ENCODE assay signal across 21 mouse cellular contexts in genomic region chr7:66138878-66139277, GRCm38 (mm10). TPM values are rescaled to one million over a fixed set of nuclear protein-coding genes. Genes with fewer than 3 reads are reported as not detected.
A peak's percentile ranks its signal among the peaks of the same experiment; 100 is the strongest.
DNase-seq lines count a peak whose midpoint lies in the region; ATAC-seq and TF ChIP-seq lines count a peak whose summit lies in the region.
"Had no signal": no experiment of that assay in that cellular context is flagged by ENCODE, and none has a peak within 500 bp of the region (broad histone marks: within the 10 kb centered on the region; RNA-seq: fewer than 3 reads in every experiment).

No protein-coding gene starts in this region.

- no peaks in the 10 kb centered on the region for H3K9me3 ChIP-seq in liver, embryonic 11.5 days (ENCODE audit: control insufficient read depth, low read length)
- H3K9me3 ChIP-seq in liver, postnatal 0 days (ENCODE audit: low read length), result no peaks in the 10 kb centered on the region
- no peaks in the 10 kb centered on the region for H3K9me3 ChIP-seq in lung, embryonic 15.5 days
- no peaks in the 10 kb centered on the region for H3K9me3 ChIP-seq in liver, embryonic 13.5 days (replicated peaks)
- no peaks in the 10 kb centered on the region for H3K9me3 ChIP-seq in liver, embryonic 14.5 days (ENCODE audit: control insufficient read depth, low read length)
- H3K9me3 ChIP-seq: embryonic facial prominence, embryonic 10.5 days; embryonic facial prominence, embryonic 12.5 days; forebrain, embryonic 13.5 days; forebrain, embryonic 15.5 days had no signal

- H3K4me2 ChIP-seq in liver, embryonic 11.5 days, result no peak overlapping the region
- H3K4me2 ChIP-seq in liver, postnatal 0 days (ENCODE audit: low read depth, low read length), result no peak overlapping the region
- no peak overlapping the region for H3K4me2 ChIP-seq in lung, embryonic 15.5 days
- H3K4me2 ChIP-seq in liver, embryonic 13.5 days, result no peak overlapping the region
- no peak overlapping the region for H3K4me2 ChIP-seq in liver, embryonic 14.5 days (ENCODE audit: low read depth)
- H3K4me2 ChIP-seq: embryonic facial prominence, embryonic 12.5 days; forebrain, embryonic 13.5 days; forebrain, embryonic 15.5 days had no signal

- H3K27me3 ChIP-seq in liver, embryonic 11.5 days (replicated peaks; ENCODE audit: control insufficient read depth, insufficient read depth, low read length), result no peaks in the 10 kb centered on the region
- no peaks in the 10 kb centered on the region for H3K27me3 ChIP-seq in liver, postnatal 0 days (ENCODE audit: insufficient read depth, low read length)
- no peaks in the 10 kb centered on the region for H3K27me3 ChIP-seq in lung, embryonic 15.5 days
- no peaks in the 10 kb centered on the region for H3K27me3 ChIP-seq in liver, embryonic 13.5 days
- no peaks in the 10 kb centered on the region for H3K27me3 ChIP-seq in liver, embryonic 14.5 days (ENCODE audit: control insufficient read depth, insufficient read depth, low read length)
- H3K27me3 ChIP-seq: embryonic facial prominence, embryonic 12.5 days; forebrain, embryonic 13.5 days; forebrain, embryonic 15.5 days had no signal

- TF ChIP-seq EP300 in liver, postnatal 0 days (IDR thresholded peaks at IDR 0.05; ENCODE audit: low read depth), result no peak
- TF ChIP-seq EP300 in liver, embryonic 14.5 days (IDR thresholded peaks at IDR 0.05; ENCODE audit: low read depth), result no peak

- no peak overlapping the region for H3K9ac ChIP-seq in liver, embryonic 11.5 days (ENCODE audit: low read depth, low read length)
- no peak overlapping the region for H3K9ac ChIP-seq in liver, postnatal 0 days (replicated peaks)
- no peak overlapping the region for H3K9ac ChIP-seq in lung, embryonic 15.5 days
- no peak overlapping the region; the same call in 1 of the 2 replicates for H3K9ac ChIP-seq in liver, embryonic 13.5 days
- H3K9ac ChIP-seq in liver, embryonic 14.5 days (replicated peaks), result no peak overlapping the region
- H3K9ac ChIP-seq: embryonic facial prominence, embryonic 12.5 days; forebrain, embryonic 13.5 days; forebrain, embryonic 15.5 days had no signal

- 72% methylated on average over 5 of the region's 5 CpGs for whole genome bisulfite sequencing in liver, embryonic 11.5 days
- 69% methylated on average over 5 of the region's 5 CpGs for WGBS in liver, postnatal 0 days (ENCODE audit: insufficient replicate concordance)
- 84% methylated on average over 5 of the region's 5 CpGs for WGBS in lung, embryonic 15.5 days
- 83% methylated on average over 5 of the region's 5 CpGs for WGBS in lung, adult 2 months
- WGBS in liver, embryonic 13.5 days (ENCODE audit: insufficient replicate concordance), result 47% methylated on average over 5 of the region's 5 CpGs
- WGBS in liver, embryonic 14.5 days (ENCODE audit: insufficient replicate concordance), result 43% methylated on average over 5 of the region's 5 CpGs

- H3K4me3 ChIP-seq in liver, embryonic 11.5 days (ENCODE audit: low read depth, low read length), result no peak overlapping the region
- no peak overlapping the region for H3K4me3 ChIP-seq in liver, postnatal 0 days (ENCODE audit: low read depth, low read length)
- no peak overlapping the region for H3K4me3 ChIP-seq in lung, embryonic 15.5 days
- H3K4me3 ChIP-seq in lung, adult 2 months (replicated peaks; ENCODE audit: extremely low read depth, low read depth, low read length), result no peak overlapping the region
- H3K4me3 ChIP-seq in liver, embryonic 13.5 days (replicated peaks), result no peak overlapping the region
- no peak overlapping the region for H3K4me3 ChIP-seq in liver, embryonic 14.5 days (ENCODE audit: insufficient read depth in 1 of 2, low read depth in 2 of 2, low read length in 2 of 2)
- H3K4me3 ChIP-seq: embryonic facial prominence, embryonic 10.5 days; embryonic facial prominence, embryonic 12.5 days; forebrain, embryonic 13.5 days; forebrain, embryonic 15.5 days had no signal

- no peak for TF ChIP-seq CTCF in liver, postnatal 0 days (IDR thresholded peaks at IDR 0.05; ENCODE audit: low read depth)
- no peak for TF ChIP-seq CTCF in lung, adult 2 months (IDR thresholded peaks at IDR 0.05; ENCODE audit: insufficient read depth, low read length)
- no peak for TF ChIP-seq CTCF in liver, embryonic 14.5 days (IDR thresholded peaks at IDR 0.05; ENCODE audit: low read depth)

- ATAC-seq in liver, embryonic 11.5 days (replicated peaks; ENCODE audit: low FRiP score), result peak; percentile 69; the same call in 1 of the 2 replicates
- ATAC-seq in liver, postnatal 0 days, result no peak
- ATAC-seq in lung, embryonic 15.5 days (ENCODE audit: borderline replicate concordance, extremely low read depth, low FRiP score, low TSS enrichment), result no peak
- ATAC-seq in liver, embryonic 13.5 days (ENCODE audit: low read depth), result peak; percentile 67
- peak; percentile 38; the same call in 1 of the 2 replicates for ATAC-seq in liver, embryonic 14.5 days (ENCODE audit: insufficient read depth)
- ATAC-seq: forebrain, embryonic 13.5 days; forebrain, embryonic 15.5 days had no signal

- no peak for TF ChIP-seq POLR2A in lung, adult 2 months (IDR thresholded peaks at IDR 0.05; ENCODE audit: borderline replicate concordance, extremely low read depth, low read depth, low read length)

- peaks cover 44% of the 10 kb centered on the region for H3K4me1 ChIP-seq in liver, embryonic 11.5 days (replicated peaks; ENCODE audit: control insufficient read depth, insufficient read depth, low read length)
- H3K4me1 ChIP-seq in liver, postnatal 0 days (ENCODE audit: insufficient read depth), result peaks cover 35% of the 10 kb centered on the region
- peaks cover 68% of the 10 kb centered on the region for H3K4me1 ChIP-seq in lung, embryonic 15.5 days
- H3K4me1 ChIP-seq in lung, adult 2 months (ENCODE audit: control insufficient read depth, insufficient read depth, low read length), result peaks cover 20% of the 10 kb centered on the region
- H3K4me1 ChIP-seq in liver, embryonic 13.5 days (replicated peaks), result peaks cover 73% of the 10 kb centered on the region
- peaks cover 30 to 42% of the 10 kb centered on the region in 2 experiments for H3K4me1 ChIP-seq in liver, embryonic 14.5 days (replicated peaks; ENCODE audit: control insufficient read depth in 2 of 2, insufficient read depth in 2 of 2, low read length in 1 of 2)

- no peak overlapping the region for H3K27ac ChIP-seq in liver, embryonic 11.5 days (ENCODE audit: low read depth, low read length)
- H3K27ac ChIP-seq in liver, postnatal 0 days (ENCODE audit: low read depth), result no peak overlapping the region
- H3K27ac ChIP-seq in lung, embryonic 15.5 days, result 0 out of 2 replicates have a peak overlapping the region, but pooled peaks have one; percentile 0
- peak overlapping the region; percentile 8; the same call in 1 of the 2 replicates for H3K27ac ChIP-seq in liver, embryonic 13.5 days
- no peak overlapping the region for H3K27ac ChIP-seq in liver, embryonic 14.5 days
- H3K27ac ChIP-seq: embryonic facial prominence, embryonic 10.5 days; embryonic facial prominence, embryonic 12.5 days; forebrain, embryonic 13.5 days had no signal

- no peak for DNase-seq in liver, embryonic 11.5 days (ENCODE audit: low spot score)
- DNase-seq in liver, postnatal 0 days, result no peak
- no peak for DNase-seq in lung, adult 2 months
- no peak for DNase-seq in liver, embryonic 13.5 days
- no peak for DNase-seq in liver, embryonic 14.5 days (ENCODE audit: low read depth in 3 of 3, low spot score in 3 of 3)
- DNase-seq in embryo, embryonic 11 days, result no peak
- no peak for DNase-seq in frontal cortex, postnatal 25 days (ENCODE audit: low spot score in 2 of 2)
- DNase-seq: adrenal gland, adult 2 months; adrenal gland, postnatal 10 days; adrenal gland, postnatal 25 days; cerebellum, adult 11 months; cerebellum, adult 18-20 months; cerebellum, adult 8-10 months; cerebellum, adult 9-11 months; cerebellum, postnatal 14 days; cerebellum, postnatal 36 days had no signal

- H3K36me3 ChIP-seq in liver, embryonic 11.5 days (ENCODE audit: control insufficient read depth, insufficient read depth, low read length), result peaks cover 4% of the 10 kb centered on the region; the same call in 1 of the 2 replicates
- H3K36me3 ChIP-seq in liver, postnatal 0 days (replicated peaks; ENCODE audit: insufficient read depth, low read length), result peaks cover 2% of the 10 kb centered on the region
- H3K36me3 ChIP-seq in lung, embryonic 15.5 days, result no peaks in the 10 kb centered on the region
- peaks cover 19% of the 10 kb centered on the region for H3K36me3 ChIP-seq in liver, embryonic 13.5 days
- peaks cover 7% of the 10 kb centered on the region for H3K36me3 ChIP-seq in liver, embryonic 14.5 days (replicated peaks; ENCODE audit: control insufficient read depth, insufficient read depth, low read depth)
- H3K36me3 ChIP-seq: forebrain, embryonic 15.5 days had no signal

RNA-seq across cellular contexts. Expression of gene Chsy1, which starts 29.6 kb away (rescaled TPM):
- 22.4 and 23.1 TPM in 2 replicates for polyA plus RNA-seq in liver, embryonic 11.5 days (2014; fragmentation: Nextera tagmentation; extraction: Ambion mirVana)
- polyA plus RNA-seq in liver, postnatal 0 days (2015; fragmentation: Nextera tagmentation; extraction: Ambion mirVana), result 3.9 and 5.0 TPM in 2 replicates
- 18.2 and 18.5 TPM in 2 replicates for polyA plus RNA-seq in lung, embryonic 15.5 days (2015; fragmentation: Nextera tagmentation; extraction: Ambion mirVana)
- polyA plus RNA-seq in lung, adult 2 months (2012; rRNA removed), result 14.6 and 18.1 TPM in 2 replicates
- polyA plus RNA-seq in liver, embryonic 13.5 days (2015; fragmentation: Nextera tagmentation; extraction: Ambion mirVana), result 9.8 and 10.1 TPM in 2 replicates
- 5.7 and 7.9 TPM in 2 replicates for polyA plus RNA-seq in liver, embryonic 14.5 days (2012; rRNA removed)
- 9.0 and 11.0 TPM in 2 replicates for polyA plus RNA-seq in liver, embryonic 14.5 days (2014; fragmentation: Nextera tagmentation; extraction: Ambion mirVana)

RNA-seq across cellular contexts. Expression of gene Selenos, which starts 59.4 kb away (rescaled TPM):
- 103 and 110 TPM in 2 replicates for polyA plus RNA-seq in liver, embryonic 11.5 days (2014; fragmentation: Nextera tagmentation; extraction: Ambion mirVana)
- 103 and 120 TPM in 2 replicates for polyA plus RNA-seq in liver, postnatal 0 days (2015; fragmentation: Nextera tagmentation; extraction: Ambion mirVana)
- 101 and 105 TPM in 2 replicates for polyA plus RNA-seq in lung, embryonic 15.5 days (2015; fragmentation: Nextera tagmentation; extraction: Ambion mirVana)
- polyA plus RNA-seq in lung, adult 2 months (2012; rRNA removed), result 109 and 165 TPM in 2 replicates
- polyA plus RNA-seq in liver, embryonic 13.5 days (2015; fragmentation: Nextera tagmentation; extraction: Ambion mirVana), result 64.6 and 68.2 TPM in 2 replicates
- 23.6 and 39.8 TPM in 2 replicates for polyA plus RNA-seq in liver, embryonic 14.5 days (2012; rRNA removed)
- polyA plus RNA-seq in liver, embryonic 14.5 days (2014; fragmentation: Nextera tagmentation; extraction: Ambion mirVana), result 56.4 and 62.7 TPM in 2 replicates

Comparison
In these comparisons a context has a peak if more than half of its experiments do, and no peak if none do; other contexts are left out.
1. ATAC-seq: peak in liver, embryonic 11.5 days (single experiment), liver, embryonic 13.5 days (single experiment) and liver, embryonic 14.5 days (single experiment); none in liver, postnatal 0 days (single experiment) and lung, embryonic 15.5 days (single experiment).
2. H3K27ac ChIP-seq: peak in lung, embryonic 15.5 days (single experiment) and liver, embryonic 13.5 days (single experiment); none in liver, embryonic 11.5 days (single experiment), liver, postnatal 0 days (single experiment) and liver, embryonic 14.5 days (single experiment).